Mouse (Mus musculus) heart, postnatal 0 days (tissue): ENCODE data around the gene Mab21l3. TPM values are rescaled to one million over a fixed set of nuclear protein-coding genes. Genes with fewer than 3 reads are reported as not detected.

Experiments used
- ATAC-seq: fragments of 200-750 bp; cut with Nextera tagmentation; 2 replicates; pipeline ENCODE4 v1.8.0; 2017; ENCODE audit warnings: low read depth, moderate number of reproducible peaks, moderate library complexity; ENCODE audit not compliant: insufficient read depth
- DNase-seq: peaks from one replicate; pipeline ENCODE4 v3.0.0-alpha.2; 2016; ENCODE audit warnings: low spot score
- H3K27ac ChIP-seq: fragments of 300-500 bp; sonication (generic); 2 replicates; pipeline ENCODE4 v1.5.1; 2014; ENCODE audit warnings: low read depth, mild to moderate bottlenecking
- H3K27me3 ChIP-seq: fragments of 300-500 bp; sonication (generic); 2 replicates; pipeline ENCODE4 v1.6.1; 2014; ENCODE audit warnings: low read length, mixed read lengths; ENCODE audit not compliant: control insufficient read depth, insufficient read depth
- H3K36me3 ChIP-seq: fragments of 300-500 bp; sonication (generic); replicated peaks from 2 replicates; pipeline ENCODE4 v1.6.1; 2014; ENCODE audit warnings: low read length, mixed read lengths; ENCODE audit not compliant: control insufficient read depth, insufficient read depth
- H3K4me1 ChIP-seq: fragments of 300-500 bp; sonication (generic); 2 replicates; pipeline ENCODE4 v1.6.1; 2014; ENCODE audit warnings: antibody characterized with exemption; ENCODE audit not compliant: control insufficient read depth, insufficient read depth
- H3K4me2 ChIP-seq: fragments of 300-500 bp; sonication (generic); 2 replicates; pipeline ENCODE4 v1.6.1; 2014; ENCODE audit warnings: low read depth, mild to moderate bottlenecking, low read length, moderate library complexity
- H3K4me3 ChIP-seq: fragments of 300-500 bp; sonication (generic); 2 replicates; pipeline ENCODE4 v1.5.1; 2014; ENCODE audit warnings: low read depth, low read length
- H3K9ac ChIP-seq: fragments of 300-500 bp; sonication (generic); replicated peaks from 2 replicates; pipeline ENCODE4 v1.6.1; 2014; ENCODE audit warnings: low read depth, low read length, mixed read lengths
- H3K9me3 ChIP-seq: fragments of 300-500 bp; sonication (generic); replicated peaks from 2 replicates; pipeline ENCODE4 v1.6.1; 2016; ENCODE audit warnings: low read length; ENCODE audit not compliant: control insufficient read depth
- CTCF ChIP-seq: IDR thresholded peaks from 2 replicates; pipeline ENCODE4 v1.5.1; 2016; ENCODE audit warnings: antibody characterized with exemption, control low read depth, low read depth
- EP300 ChIP-seq: IDR thresholded peaks from 2 replicates; pipeline ENCODE4 v1.6.1; 2016; ENCODE audit warnings: antibody characterized with exemption, low read depth
- WGBS: fragments of 180-500 bp; shearing (Covaris S2); extraction: QIAGEN DNeasy Blood & Tissue Kit; methylation state at CpG from one replicate; pipeline ENCODE4 v1.1.7; 2014; 5-methylcytosine and 5-hydroxymethylcytosine counted together
- polyA plus RNA-seq: library from polyadenylated mRNA; unstranded; fragments of >200 nt; fragmentation: Nextera tagmentation; extraction: Ambion mirVana; gene quantifications from 2 replicates; pipeline ENCODE4 v1.2.1, GENCODE M21; 2015
- total RNA-seq: library from RNA; depleted of rRNA; stranded (reverse); fragments of >200 nt; gene quantifications from 2 replicates; pipeline ENCODE4 v1.2.3, GENCODE M21; 2014; ENCODE audit warnings: low replicate concordance

The Mab21l3 gene
- total and polyA plus RNA-seq, 2 experiments from 2014 or later, result 0.10 to 1.6 TPM

- peak overlapping the region; percentile 96 for H3K27ac ChIP-seq
- H3K9me3 ChIP-seq, result no peaks in the 10 kb centered on the region
- H3K9ac ChIP-seq, result no peak overlapping the region
- no peaks in the 10 kb centered on the region for H3K36me3 ChIP-seq
- peak; percentile 99 for TF ChIP-seq CTCF
- TF ChIP-seq EP300, result no peak; the same call in 1 of the 2 replicates
- DNase-seq (peak; percentile 90), ATAC-seq (peak; percentile 73)
- 0 out of 2 replicates have a peak overlapping the region, but pooled peaks have one; percentile 11 for H3K4me2 ChIP-seq
- WGBS, result 2% methylated on average over 16 of the region's 16 CpGs
- no peak overlapping the region for H3K4me3 ChIP-seq
- H3K27me3 ChIP-seq, result no peaks in the 10 kb centered on the region
- H3K4me1 ChIP-seq, result peaks cover 41% of the 10 kb centered on the region
Observed at GRCm38 (mm10) chr3:101806149-101806548, 42.6 kb downstream of the Mab21l3 start.

DNA sequence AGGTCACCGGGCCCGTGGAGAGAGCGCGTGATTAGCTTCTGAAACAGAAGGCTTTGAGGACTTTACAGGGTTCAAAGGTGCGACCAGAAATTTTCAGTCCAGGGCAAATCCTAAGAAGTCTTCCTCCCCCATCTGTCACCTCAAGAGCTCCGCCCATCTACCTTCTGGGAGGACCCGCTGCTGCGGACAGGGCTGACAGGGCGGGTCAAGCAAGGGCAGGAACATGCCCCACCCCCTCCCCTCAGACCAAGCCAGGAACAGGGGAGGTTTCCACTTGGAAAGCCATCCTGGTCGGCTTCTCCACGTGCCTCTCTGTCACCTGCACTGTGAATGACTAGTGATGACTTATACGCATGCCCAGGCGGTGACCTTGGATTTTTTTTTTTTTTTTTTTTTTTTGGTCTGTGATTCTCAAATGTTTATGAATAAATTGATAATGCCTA, 43.2 kb downstream of the Mab21l3 start:
- TF ChIP-seq CTCF (no peak), EP300 (peak; percentile 85)
- DNase-seq, result peak; percentile 71
- Histone ChIP-seq H3K9me3 (no peaks in the 10 kb centered on the region), H3K4me2 (no peak overlapping the region), H3K27me3 (no peaks in the 10 kb centered on the region), H3K27ac (peak overlapping the region; percentile 96), H3K36me3 (no peaks in the 10 kb centered on the region), H3K4me3 (no peak overlapping the region), H3K9ac (no peak overlapping the region), H3K4me1 (peaks cover 41% of the 10 kb centered on the region)
- peak; percentile 58 for ATAC-seq
- WGBS, result 36% methylated on average over 13 of the region's 13 CpGs

DNA sequence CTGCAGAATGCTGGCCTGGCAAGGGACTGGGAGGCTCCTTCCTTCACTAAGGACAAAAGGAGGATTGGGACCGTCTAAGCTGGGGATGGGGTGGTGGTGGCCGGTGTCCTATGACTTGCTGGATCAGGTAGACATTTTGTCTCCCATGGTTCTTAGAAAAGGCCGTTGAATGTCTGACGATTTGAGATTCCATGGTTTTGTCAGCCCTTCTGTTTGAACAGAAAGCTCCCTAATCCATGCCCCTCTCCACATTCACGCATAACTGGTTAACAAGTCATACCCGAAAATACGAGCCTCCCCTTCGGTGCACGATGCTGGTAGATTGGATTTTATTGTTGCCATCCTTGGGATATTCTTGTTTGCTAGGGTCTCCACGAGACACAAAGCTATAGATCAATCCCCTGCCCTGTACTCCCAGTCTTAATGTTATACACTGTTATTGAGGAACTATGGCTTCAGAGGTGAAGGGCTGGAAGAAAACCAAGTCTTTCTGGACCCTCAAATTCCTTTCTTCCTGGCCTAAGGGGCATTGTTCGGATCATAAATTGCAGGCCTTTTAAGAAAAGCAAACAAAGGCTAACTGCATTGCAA, 43.7 kb downstream of the Mab21l3 start:
- TF ChIP-seq CTCF, result no peak
- no peak for TF ChIP-seq EP300
- WGBS, result 56% methylated on average over 11 of the region's 11 CpGs
- Histone ChIP-seq H3K36me3 (no peaks in the 10 kb centered on the region), H3K27me3 (no peaks in the 10 kb centered on the region), H3K9ac (no peak overlapping the region; the same call in 1 of the 2 replicates), H3K4me2 (no peak overlapping the region), H3K4me1 (peaks cover 41% of the 10 kb centered on the region), H3K9me3 (no peaks in the 10 kb centered on the region), H3K4me3 (no peak overlapping the region), H3K27ac (peak overlapping the region; percentile 96)
- ATAC-seq (no peak), DNase-seq (no peak)

DNA sequence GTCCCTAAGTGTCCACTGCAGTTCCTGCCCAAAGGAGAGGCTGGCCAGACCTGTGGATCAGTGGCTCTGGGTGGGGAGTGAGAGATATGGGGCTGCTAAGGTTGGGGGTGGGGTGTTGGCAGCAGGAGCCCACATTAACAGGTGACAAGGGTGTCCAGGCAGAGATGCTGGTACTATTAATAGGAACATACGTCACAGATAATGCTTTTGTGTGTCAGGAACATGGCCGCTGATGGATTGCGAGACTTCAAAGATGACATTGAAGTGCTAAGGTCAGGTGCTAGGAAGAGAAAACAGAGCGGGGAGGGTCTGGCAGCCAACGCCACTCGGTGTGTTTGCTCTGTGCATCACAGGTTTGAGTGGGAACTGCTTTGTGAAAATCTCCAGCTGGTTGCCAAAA, 44.4 kb downstream of the Mab21l3 start:
- WGBS, result 40% methylated on average over 6 of the region's 6 CpGs

GRCm38 (mm10) chr3:101803764-101804163, 45.0 kb downstream of the Mab21l3 start:
- no peaks in the 10 kb centered on the region for H3K36me3 ChIP-seq
- WGBS, result 34% methylated on average over 6 of the region's 6 CpGs
- peak; percentile 80 for DNase-seq
- H3K27me3 ChIP-seq, result no peaks in the 10 kb centered on the region
- peak; percentile 21; the same call in 1 of the 2 replicates for ATAC-seq
- H3K4me3 ChIP-seq, result no peak overlapping the region
- H3K4me2 ChIP-seq, result peak overlapping the region; percentile 27; the same call in 1 of the 2 replicates
- peak overlapping the region; percentile 96 for H3K27ac ChIP-seq
- TF ChIP-seq CTCF (no peak), EP300 (0 out of 2 replicates have a peak, but pooled peaks have one; percentile 32)
- H3K4me1 ChIP-seq, result peaks cover 41% of the 10 kb centered on the region
- H3K9ac ChIP-seq, result peak overlapping the region; percentile 42
- no peaks in the 10 kb centered on the region for H3K9me3 ChIP-seq

More for the DNA sequence above, 44.4 kb downstream of the Mab21l3 start:
- H3K4me3 ChIP-seq, result no peak overlapping the region
- no peaks in the 10 kb centered on the region for H3K36me3 ChIP-seq
- peak overlapping the region; percentile 96 for H3K27ac ChIP-seq
- peak overlapping the region; percentile 42; the same call in 1 of the 2 replicates for H3K9ac ChIP-seq
- peaks cover 41% of the 10 kb centered on the region for H3K4me1 ChIP-seq
- H3K9me3 ChIP-seq, result no peaks in the 10 kb centered on the region
- peak; percentile 93 for DNase-seq
- H3K27me3 ChIP-seq, result no peaks in the 10 kb centered on the region
- TF ChIP-seq EP300, result peak; percentile 75; the same call in 1 of the 2 replicates
- no peak for TF ChIP-seq CTCF
- H3K4me2 ChIP-seq, result peak overlapping the region; percentile 27; the same call in 1 of the 2 replicates
- ATAC-seq, result peak; percentile 84
